Mouse (Mus musculus) testis, adult 2 months (tissue): ENCODE data around the gene Zfp775.

Source experiments
- CTCF ChIP-seq: fragments of 200-500 bp; IDR thresholded peaks from 2 replicates; pipeline ENCODE4 v1.5.1; 2012; ENCODE audit warnings: low read depth, mild to moderate bottlenecking, inconsistent platforms, low read length, moderate library complexity; ENCODE audit not compliant: control insufficient read depth, insufficient read depth, insufficient replicate concordance
- POLR2A ChIP-seq: fragments of 200-500 bp; IDR thresholded peaks from 2 replicates; pipeline ENCODE4 v1.6.1; 2012; ENCODE audit warnings: low read depth, mild to moderate bottlenecking, inconsistent platforms, low read length, moderate library complexity; ENCODE audit not compliant: control insufficient read depth

GRCm38 (mm10) chr6:48630831-48631230 lies 29.0 kb downstream of the Zfp775 start:
- TF ChIP-seq CTCF (no peak), POLR2A (no peak)
